ENCODE assay signal across 16 mouse cellular contexts in genomic region chr2:9918691-9919471, GRCm38 (mm10). TPM values are rescaled to one million over a fixed set of nuclear protein-coding genes. Genes with fewer than 3 reads are reported as not detected.
A peak's percentile ranks its signal among the peaks of the same experiment; 100 is the strongest.
DNase-seq lines count a peak whose midpoint lies in the region; ATAC-seq and TF ChIP-seq lines count a peak whose summit lies in the region.
"Had no signal": no experiment of that assay in that cellular context is flagged by ENCODE, and none has a peak within 500 bp of the region (broad histone marks: within the 10 kb centered on the region; RNA-seq: fewer than 3 reads in every experiment).

No protein-coding gene starts in this region.

- H3K4me2 ChIP-seq in lung, postnatal 0 days (replicated peaks; ENCODE audit: low read depth, low read length): no peak overlapping the region
- H3K4me2 ChIP-seq in stomach, embryonic 16.5 days (ENCODE audit: low read depth, low read length): no peak overlapping the region
- no peak overlapping the region for H3K4me2 ChIP-seq in hindbrain, embryonic 11.5 days (replicated peaks; ENCODE audit: low read depth, low read length)
- H3K4me2 ChIP-seq: heart, embryonic 15.5 days; hindbrain, embryonic 15.5 days; limb, embryonic 13.5 days; neural tube, embryonic 12.5 days had no signal

- no peak overlapping the region for H3K9ac ChIP-seq in lung, postnatal 0 days (replicated peaks; ENCODE audit: low read depth)
- no peak overlapping the region for H3K9ac ChIP-seq in stomach, embryonic 16.5 days (ENCODE audit: low read length)
- H3K9ac ChIP-seq in hindbrain, embryonic 11.5 days (ENCODE audit: low read depth, low read length): no peak overlapping the region
- H3K9ac ChIP-seq: heart, embryonic 15.5 days; hindbrain, embryonic 15.5 days; limb, embryonic 13.5 days; neural tube, embryonic 12.5 days had no signal

- no peaks in the 10 kb centered on the region for H3K27me3 ChIP-seq in lung, postnatal 0 days (replicated peaks; ENCODE audit: insufficient read depth, low read length)
- no peaks in the 10 kb centered on the region for H3K27me3 ChIP-seq in stomach, embryonic 16.5 days (ENCODE audit: control insufficient read depth, insufficient read depth, low read length)
- H3K27me3 ChIP-seq in hindbrain, embryonic 11.5 days (ENCODE audit: control insufficient read depth, insufficient read depth, low read length): no peaks in the 10 kb centered on the region
- H3K27me3 ChIP-seq: CH12.LX; heart, embryonic 15.5 days; hindbrain, embryonic 15.5 days; limb, embryonic 13.5 days; neural tube, embryonic 12.5 days had no signal

- no peaks in the 10 kb centered on the region for H3K36me3 ChIP-seq in lung, postnatal 0 days (ENCODE audit: insufficient read depth, low read length)
- H3K36me3 ChIP-seq in stomach, embryonic 16.5 days (ENCODE audit: control insufficient read depth, insufficient read depth, low read length): no peaks in the 10 kb centered on the region
- H3K36me3 ChIP-seq in hindbrain, embryonic 11.5 days (ENCODE audit: control insufficient read depth, insufficient read depth, low read length): no peaks in the 10 kb centered on the region

- peak; percentile 40 for DNase-seq in lung, postnatal 0 days (ENCODE audit: low spot score)
- DNase-seq in lung, postnatal 25 days (ENCODE audit: low spot score): no peak
- peak; percentile 67 to 71 for DNase-seq in kidney, adult 8-10 months
- peak; percentile 44 for DNase-seq in liver
- DNase-seq in adipocyte (ENCODE audit: low spot score): no peak
- DNase-seq in hindbrain, embryonic 11.5 days (ENCODE audit: low spot score): no peak
- no peak for DNase-seq in embryo, embryonic 11 days
- DNase-seq: cerebellum, adult 9-10 months; layer of hippocampus, postnatal 36 days had no signal

- H3K9me3 ChIP-seq in lung, postnatal 0 days (ENCODE audit: low read length): no peaks in the 10 kb centered on the region
- H3K9me3 ChIP-seq in stomach, embryonic 16.5 days (replicated peaks; ENCODE audit: control insufficient read depth, low read length): no peaks in the 10 kb centered on the region
- H3K9me3 ChIP-seq in hindbrain, embryonic 11.5 days (ENCODE audit: control insufficient read depth, low read length): no peaks in the 10 kb centered on the region
- H3K9me3 ChIP-seq: embryonic facial prominence, embryonic 10.5 days; heart, embryonic 15.5 days; hindbrain, embryonic 15.5 days; limb, embryonic 13.5 days; neural tube, embryonic 12.5 days had no signal

- peak; percentile 65 for ATAC-seq in lung, postnatal 0 days
- ATAC-seq in stomach, embryonic 16.5 days (ENCODE audit: insufficient read depth, low FRiP score): peak; percentile 90
- no peak for ATAC-seq in hindbrain, embryonic 11.5 days (ENCODE audit: low FRiP score)

- TF ChIP-seq EP300 in lung, postnatal 0 days (IDR thresholded peaks at IDR 0.05): no peak

- no peaks in the 10 kb centered on the region for H3K4me1 ChIP-seq in lung, postnatal 0 days (ENCODE audit: insufficient read depth, low read depth, low read length)
- peaks cover 5% of the 10 kb centered on the region; the same call in 1 of the 2 replicates for H3K4me1 ChIP-seq in stomach, embryonic 16.5 days (ENCODE audit: control insufficient read depth, insufficient read depth, low read length)
- H3K4me1 ChIP-seq in hindbrain, embryonic 11.5 days (replicated peaks; ENCODE audit: control insufficient read depth, insufficient read depth, low read length): no peaks in the 10 kb centered on the region
- H3K4me1 ChIP-seq: embryonic facial prominence, embryonic 10.5 days; heart, embryonic 15.5 days; hindbrain, embryonic 15.5 days; limb, embryonic 13.5 days; neural tube, embryonic 12.5 days had no signal

- no peak overlapping the region for H3K27ac ChIP-seq in lung, postnatal 0 days (ENCODE audit: low read length)
- H3K27ac ChIP-seq in stomach, embryonic 16.5 days (ENCODE audit: low read length): 0 out of 2 replicates have a peak overlapping the region, but pooled peaks have one; percentile 1
- no peak overlapping the region for H3K27ac ChIP-seq in hindbrain, embryonic 11.5 days (ENCODE audit: low read depth, low read length)
- H3K27ac ChIP-seq: embryonic facial prominence, embryonic 10.5 days; heart, embryonic 15.5 days; hindbrain, embryonic 15.5 days; limb, embryonic 13.5 days; neural tube, embryonic 12.5 days had no signal

- no peak overlapping the region for H3K4me3 ChIP-seq in lung, postnatal 0 days (ENCODE audit: low read depth, low read length)
- no peak overlapping the region for H3K4me3 ChIP-seq in stomach, embryonic 16.5 days (replicated peaks; ENCODE audit: low read length)
- H3K4me3 ChIP-seq in hindbrain, embryonic 11.5 days (ENCODE audit: low read depth, low read length): no peak overlapping the region
- H3K4me3 ChIP-seq: embryonic facial prominence, embryonic 10.5 days; heart, embryonic 15.5 days; hindbrain, embryonic 15.5 days; limb, embryonic 13.5 days; neural tube, embryonic 12.5 days had no signal

- WGBS in lung, postnatal 0 days: 61% methylated on average over 17 of the region's 17 CpGs
- 60% methylated on average over 17 of the region's 17 CpGs for WGBS in stomach, embryonic 16.5 days
- 87% methylated on average over 17 of the region's 17 CpGs for WGBS in hindbrain, embryonic 11.5 days

- TF ChIP-seq CTCF in lung, postnatal 0 days (IDR thresholded peaks at IDR 0.05): no peak

RNA-seq across cellular contexts. Expression of gene Gata3, which starts 29.0 kb away (rescaled TPM):
- polyA plus RNA-seq in lung, postnatal 0 days (2015; fragmentation: Nextera tagmentation; extraction: Ambion mirVana): 2.4 and 2.7 TPM in 2 replicates
- polyA plus RNA-seq in stomach, embryonic 16.5 days (2015; fragmentation: Nextera tagmentation; extraction: Ambion mirVana): 3.2 and 3.6 TPM in 2 replicates
- 18.6 and 22.9 TPM in 2 replicates for polyA plus RNA-seq in hindbrain, embryonic 11.5 days (2014; fragmentation: Nextera tagmentation; extraction: Ambion mirVana)

RNA-seq across cellular contexts. Expression of gene 9230102O04Rik, which starts 29.5 kb away (rescaled TPM):
- polyA plus RNA-seq in lung, postnatal 0 days (2015; fragmentation: Nextera tagmentation; extraction: Ambion mirVana): not detected in 2 replicates
- polyA plus RNA-seq in stomach, embryonic 16.5 days (2015; fragmentation: Nextera tagmentation; extraction: Ambion mirVana): not detected in 2 replicates
- polyA plus RNA-seq in hindbrain, embryonic 11.5 days (2014; fragmentation: Nextera tagmentation; extraction: Ambion mirVana): 1.6 and 3.3 TPM in 2 replicates
- polyA plus RNA-seq: embryonic facial prominence, embryonic 10.5 days; heart, embryonic 15.5 days; limb, embryonic 13.5 days had no signal

RNA-seq across cellular contexts. Expression of gene 4930412O13Rik, which starts 37.8 kb away (rescaled TPM):
- polyA plus RNA-seq in lung, postnatal 0 days (2015; fragmentation: Nextera tagmentation; extraction: Ambion mirVana): not detected in 2 replicates
- polyA plus RNA-seq in stomach, embryonic 16.5 days (2015; fragmentation: Nextera tagmentation; extraction: Ambion mirVana): not detected in 2 replicates
- polyA plus RNA-seq in hindbrain, embryonic 11.5 days (2014; fragmentation: Nextera tagmentation; extraction: Ambion mirVana): 0.24 and 0.71 TPM in 2 replicates

Comparison
In these comparisons a context has a peak if more than half of its experiments do, and no peak if none do; other contexts are left out.
1. DNase-seq: peak in lung, postnatal 0 days (single experiment), kidney, adult 8-10 months (2 of 2) and liver (single experiment); none in lung, postnatal 25 days (single experiment), adipocyte (single experiment), hindbrain, embryonic 11.5 days (single experiment) and embryo, embryonic 11 days (single experiment).